Mouse (Mus musculus): ENCODE data around the gene Nr4a3. TPM values are rescaled to one million over a fixed set of nuclear protein-coding genes. Genes with fewer than 3 reads are reported as not detected.

The Nr4a3 gene
- polyA plus RNA-seq (2015; fragmentation: Illumina TruSeq; extraction: RNeasy Lipid Tissue Mini Kit (QIAGEN cat#74804); ENCODE audit: low read depth, low replicate concordance): 15.9 TPM

GRCm38 (mm10) chr4:48044491-48045211, at the start of gene Nr4a3:
Gene Nr4a3 (plus strand): TSS chr4:48045153.

GRCm38 (mm10) chr4:48124773-48125469, 80.0 kb downstream of the Nr4a3 start, which contains the start of gene Stx17:
Gene Stx17 (plus strand): TSS chr4:48124915.

Other genes with a start within 250 kb of the Nr4a3 start
- 17.8 TPM for gene Stx17, start 79.8 kb downstream of the Nr4a3 start, polyA plus RNA-seq (2015; fragmentation: Illumina TruSeq; extraction: RNeasy Lipid Tissue Mini Kit (QIAGEN cat#74804); ENCODE audit: low read depth, low replicate concordance)
- gene Erp44, start 234.4 kb downstream of the Nr4a3 start, polyA plus RNA-seq (2015; fragmentation: Illumina TruSeq; extraction: RNeasy Lipid Tissue Mini Kit (QIAGEN cat#74804); ENCODE audit: low read depth, low replicate concordance): 30.8 TPM
- 7.1 TPM for gene Invs, start 234.6 kb downstream of the Nr4a3 start, polyA plus RNA-seq (2015; fragmentation: Illumina TruSeq; extraction: RNeasy Lipid Tissue Mini Kit (QIAGEN cat#74804); ENCODE audit: low read depth, low replicate concordance)